Mouse (Mus musculus): Measurements from ENCODE around the gene Mgat3. TPM values are rescaled to one million over a fixed set of nuclear protein-coding genes. Genes with fewer than 3 reads are reported as not detected.
A peak's percentile ranks its signal among the peaks of the same experiment; 100 is the strongest.

The Mgat3 gene
- total RNA-seq, 2 experiments from 2014 or later: 119 to 129 TPM

DNA sequence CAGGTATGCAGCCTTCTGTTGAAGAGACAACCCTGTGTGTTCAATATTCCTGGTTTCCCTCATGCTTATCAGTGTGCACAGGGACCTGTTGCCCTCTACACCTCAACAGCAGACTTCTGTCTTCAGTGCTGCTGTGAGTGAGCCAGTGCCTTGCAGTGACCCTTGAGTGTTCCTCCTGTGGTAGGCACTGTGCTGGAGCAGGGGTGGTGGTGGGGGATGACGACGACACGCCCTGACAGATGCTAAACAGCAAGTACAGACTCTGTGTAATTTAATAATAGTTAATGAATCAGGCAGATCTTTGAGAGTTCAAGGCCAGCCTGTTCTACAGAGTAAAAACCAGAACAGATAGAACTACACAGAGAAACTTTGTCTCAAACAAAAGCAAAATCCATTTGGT lies 36.9 kb upstream of the Mgat3 start:
- Histone ChIP-seq H3K27ac (peak overlapping the region; percentile 30; the same call in 1 of the 2 replicates), H3K4me3 (no peak overlapping the region)
- no peak for DNase-seq (ENCODE audit: extremely low spot score in 1 of 2, low spot score in 2 of 2)
- intact Hi-C loops (cut with DNase I): loop anchor here (5.0 kb wide), 1 partner anchor 91 kb away; no protein-coding TSS in a partner anchor
- no peak for TF ChIP-seq CTCF (IDR thresholded peaks at IDR 0.05)

DNA sequence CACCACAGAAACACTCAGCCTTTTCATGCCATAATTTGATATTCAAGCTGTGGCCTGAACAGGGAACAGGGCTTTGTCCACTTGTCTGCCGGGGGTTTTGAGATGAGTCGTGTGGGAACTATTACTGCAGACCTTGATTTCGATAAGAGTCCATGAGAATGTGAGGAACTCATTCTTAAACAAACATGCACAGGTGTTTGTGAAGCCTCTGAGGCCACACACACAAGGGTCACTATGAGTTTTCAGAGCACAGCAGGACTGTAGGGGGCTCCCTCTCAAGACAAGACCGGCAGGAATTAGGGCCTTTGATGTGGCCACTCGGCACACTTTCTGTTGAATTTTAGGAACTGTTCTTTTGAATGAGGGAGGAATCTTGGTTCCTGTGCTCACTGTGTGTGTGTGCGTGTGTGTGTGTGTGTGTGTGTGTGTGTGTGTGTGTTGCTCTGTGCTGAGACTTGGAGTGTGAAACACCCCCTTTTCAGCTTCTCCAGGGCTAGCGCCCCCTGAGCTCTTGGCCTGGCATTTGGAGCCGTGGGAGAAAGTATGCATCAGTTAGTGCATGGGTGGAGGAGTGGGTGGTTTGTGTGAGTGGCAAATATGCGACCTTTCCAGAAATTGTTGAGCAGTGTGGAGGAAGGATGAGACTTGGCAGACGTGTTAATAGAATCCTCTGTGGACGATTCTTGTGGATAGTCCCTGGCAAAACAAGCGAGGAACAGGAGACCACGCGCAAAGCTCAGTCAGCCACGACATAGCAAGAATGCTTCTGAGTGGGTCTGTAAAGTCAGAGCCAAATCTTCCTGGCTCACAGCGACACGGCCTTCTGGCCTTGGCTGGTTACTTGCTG lies 35.4 kb upstream of the Mgat3 start:
- DNase-seq (ENCODE audit: extremely low spot score in 1 of 2, low spot score in 2 of 2): peak; percentile 67 to 72
- no peak; the same call in 1 of the 2 replicates for TF ChIP-seq CTCF (IDR thresholded peaks at IDR 0.05)
- Histone ChIP-seq H3K27ac (peak overlapping the region; percentile 73), H3K4me3 (no peak overlapping the region)
- intact Hi-C loops (cut with DNase I): loop anchor here (2.0 to 5.0 kb wide), 2 partner anchors 35 to 89 kb away; partner anchors contain the start of gene Mgat3

DNA sequence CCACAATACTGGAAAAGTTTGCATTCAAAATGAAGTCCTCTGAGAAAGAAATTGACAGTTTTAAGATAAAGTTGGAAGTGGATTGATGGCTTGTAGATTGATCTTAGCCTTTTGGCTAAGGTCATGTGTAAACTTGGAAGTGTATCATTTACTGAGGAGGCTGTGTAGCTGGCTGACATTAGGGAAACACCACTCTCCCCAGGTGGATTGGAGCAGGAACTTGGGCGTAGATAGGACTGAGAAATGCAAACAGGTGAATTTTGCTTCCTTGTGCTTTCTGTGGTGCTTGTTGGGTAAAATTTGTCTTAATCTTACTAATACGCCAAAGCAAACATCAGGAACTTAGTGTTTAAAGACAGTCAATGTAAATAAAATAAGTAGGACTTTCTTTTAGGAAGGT lies 33.2 kb upstream of the Mgat3 start:
- no peak for TF ChIP-seq CTCF (IDR thresholded peaks at IDR 0.05)
- DNase-seq (ENCODE audit: extremely low spot score in 1 of 2, low spot score in 2 of 2): no peak
- intact Hi-C loops (cut with DNase I): no loop called here

DNA sequence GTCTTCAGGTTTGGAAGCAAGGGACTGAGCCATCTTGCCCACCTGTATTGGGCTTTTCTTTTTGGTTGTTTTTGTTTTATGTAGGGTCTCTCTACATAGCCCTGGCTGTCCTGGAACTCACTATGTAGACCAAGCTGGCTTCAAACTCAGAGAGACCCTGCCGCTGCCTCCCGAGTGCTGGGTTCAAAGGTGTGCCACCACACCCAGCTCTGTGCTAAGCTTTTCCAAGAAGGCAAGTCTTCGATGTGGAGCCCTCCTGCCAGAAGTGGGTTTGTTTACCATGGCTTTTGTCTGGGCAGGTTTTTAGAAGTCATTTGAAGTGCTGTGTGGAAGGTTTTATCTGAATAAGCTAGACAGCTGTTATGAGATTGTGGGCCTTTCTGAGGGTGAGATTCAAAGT lies 32.6 kb upstream of the Mgat3 start:
- H3K4me3 ChIP-seq: no peak overlapping the region
- intact Hi-C loops (cut with DNase I): no loop called here
- DNase-seq (ENCODE audit: extremely low spot score in 1 of 2, low spot score in 2 of 2): no peak
- TF ChIP-seq CTCF (IDR thresholded peaks at IDR 0.05): no peak
- no peak overlapping the region for H3K27ac ChIP-seq

More for the DNA sequence above, 33.2 kb upstream of the Mgat3 start:
- no peak overlapping the region for H3K4me3 ChIP-seq
- H3K27ac ChIP-seq: no peak overlapping the region

DNA sequence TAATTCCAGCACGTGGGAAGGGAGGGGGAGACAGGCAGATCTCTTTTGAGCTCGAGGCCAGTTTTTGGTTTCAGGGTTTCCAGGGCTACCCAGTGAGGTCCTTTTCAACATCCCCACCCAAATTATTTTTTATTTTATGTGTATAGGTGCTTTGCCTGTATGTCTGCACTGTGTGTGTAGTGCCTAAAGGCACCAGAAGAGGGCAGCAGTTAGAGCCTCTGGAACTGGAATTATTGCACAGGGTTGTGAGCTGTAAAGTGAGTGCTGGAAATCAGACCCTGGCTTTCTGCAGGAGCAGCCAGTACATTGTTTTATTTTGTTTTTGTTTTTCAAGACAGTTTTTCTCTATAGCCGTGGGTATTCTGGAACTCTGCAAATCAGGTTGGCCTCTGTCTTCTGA lies 31.4 kb upstream of the Mgat3 start:
- intact Hi-C loops (cut with DNase I): no loop called here
- no peak for DNase-seq (ENCODE audit: extremely low spot score in 1 of 2, low spot score in 2 of 2)
- no peak overlapping the region for H3K27ac ChIP-seq
- TF ChIP-seq CTCF (IDR thresholded peaks at IDR 0.05): peak; percentile 33
- H3K4me3 ChIP-seq: no peak overlapping the region

DNA sequence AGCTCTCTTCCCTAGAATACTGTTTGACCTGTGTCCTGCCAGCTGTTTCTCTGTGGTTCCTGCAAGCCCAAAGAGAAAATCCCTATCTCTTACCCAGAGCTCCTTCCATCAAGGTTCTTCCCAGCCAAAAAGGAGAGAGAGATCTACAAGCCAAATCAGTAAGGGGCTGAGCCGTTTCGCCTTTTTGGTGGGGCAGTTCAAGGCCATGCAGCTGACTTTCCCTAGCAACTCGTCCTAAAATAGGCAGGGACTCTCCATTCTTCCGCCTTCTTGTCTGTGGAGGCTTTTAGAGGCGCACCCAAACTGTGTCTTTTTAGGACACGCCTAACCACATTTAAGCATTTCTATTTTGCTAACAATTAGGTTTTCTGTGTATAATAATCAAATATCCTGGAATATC lies 29.8 kb upstream of the Mgat3 start:
- H3K27ac ChIP-seq: no peak overlapping the region
- intact Hi-C loops (cut with DNase I): no loop called here
- H3K4me3 ChIP-seq: no peak overlapping the region
- no peak for DNase-seq (ENCODE audit: extremely low spot score in 1 of 2, low spot score in 2 of 2)
- TF ChIP-seq CTCF (IDR thresholded peaks at IDR 0.05): no peak

DNA sequence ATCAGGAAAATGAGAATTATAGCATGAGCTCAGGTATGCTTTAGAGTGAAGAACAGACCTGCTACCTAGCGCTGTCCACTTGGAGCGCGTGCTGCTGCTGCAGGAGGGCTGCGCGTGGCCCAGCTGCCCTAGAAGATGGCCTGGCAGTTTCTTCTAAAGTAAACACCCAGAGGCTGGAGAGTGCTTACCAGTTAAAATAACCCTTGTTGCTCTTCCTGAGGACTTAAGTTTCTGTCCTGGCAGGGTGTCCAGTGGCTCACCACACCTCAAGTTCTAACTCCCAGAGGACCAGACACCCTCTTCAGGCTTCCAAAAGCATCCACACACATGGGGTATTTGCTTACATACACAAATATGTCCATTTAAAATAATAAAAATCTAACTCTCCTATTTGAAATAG lies 28.1 kb upstream of the Mgat3 start:
- H3K4me3 ChIP-seq: no peak overlapping the region
- intact Hi-C loops (cut with DNase I): no loop called here
- no peak overlapping the region for H3K27ac ChIP-seq
- DNase-seq (ENCODE audit: extremely low spot score in 1 of 2, low spot score in 2 of 2): no peak
- no peak for TF ChIP-seq CTCF (IDR thresholded peaks at IDR 0.05)

DNA sequence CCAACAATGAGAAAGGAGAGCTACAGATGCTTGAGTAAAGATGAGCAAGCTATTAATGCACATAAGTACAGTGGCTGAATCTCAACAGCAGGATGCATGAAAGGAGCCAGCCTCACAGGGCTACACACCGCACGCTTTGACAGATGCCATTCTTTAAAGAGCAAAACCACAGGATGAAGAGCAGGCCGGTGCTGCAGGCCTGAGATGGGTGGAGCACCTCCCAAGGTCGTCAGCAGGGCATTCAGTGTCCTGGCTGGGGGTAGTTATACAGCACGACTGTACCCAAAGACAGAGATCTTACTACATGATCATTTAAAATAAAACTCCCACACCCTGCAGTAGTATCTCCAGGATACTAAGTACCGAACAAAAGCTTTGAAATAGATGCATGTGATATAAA lies 27.4 kb upstream of the Mgat3 start:
- H3K27ac ChIP-seq: no peak overlapping the region
- no peak for DNase-seq (ENCODE audit: extremely low spot score in 1 of 2, low spot score in 2 of 2)
- H3K4me3 ChIP-seq: no peak overlapping the region
- no peak for TF ChIP-seq CTCF (IDR thresholded peaks at IDR 0.05)
- intact Hi-C loops (cut with DNase I): no loop called here

DNA sequence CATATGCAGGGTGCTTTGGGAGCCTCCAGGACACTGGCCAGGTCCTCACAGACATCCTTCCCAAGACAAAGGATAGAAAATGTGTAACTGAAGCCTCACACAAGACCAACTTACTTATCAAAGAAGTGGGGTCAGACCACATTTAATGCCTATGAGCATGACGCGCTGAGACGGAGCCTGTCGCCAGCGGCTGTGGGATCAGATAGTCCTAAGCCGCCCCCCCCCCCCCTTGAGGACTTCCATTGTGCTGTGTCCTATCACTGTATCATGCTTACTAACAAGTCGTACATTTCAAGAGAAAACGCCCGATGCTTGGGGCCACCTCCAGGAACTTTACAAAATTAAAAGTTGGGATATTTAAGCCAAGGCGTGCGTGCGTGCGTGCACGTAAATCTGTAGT lies 26.4 kb upstream of the Mgat3 start:
- Histone ChIP-seq H3K27ac (no peak overlapping the region), H3K4me3 (no peak overlapping the region)
- DNase-seq (ENCODE audit: extremely low spot score in 1 of 2, low spot score in 2 of 2): no peak
- intact Hi-C loops (cut with DNase I): no loop called here
- no peak for TF ChIP-seq CTCF (IDR thresholded peaks at IDR 0.05)

DNA sequence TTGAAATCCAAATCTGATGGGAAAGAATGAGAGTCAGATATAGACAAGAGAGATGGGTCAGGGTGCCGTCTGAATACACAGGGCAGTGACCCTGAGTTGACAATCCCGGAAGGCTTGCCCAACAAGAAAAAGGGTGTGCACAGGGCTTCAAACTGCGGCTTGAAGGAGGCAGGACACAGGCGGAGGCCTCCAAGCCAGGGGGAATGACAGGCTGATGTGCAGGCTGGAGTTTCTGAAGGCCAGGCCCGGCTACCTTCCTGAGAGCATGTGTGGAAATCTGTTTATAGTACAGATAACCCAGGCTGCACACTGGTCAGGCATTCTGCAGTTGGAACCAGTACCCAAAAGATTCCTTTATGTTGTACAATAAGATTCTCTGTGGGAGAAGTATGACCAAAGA lies 26.0 kb upstream of the Mgat3 start:
- intact Hi-C loops (cut with DNase I): no loop called here

DNA sequence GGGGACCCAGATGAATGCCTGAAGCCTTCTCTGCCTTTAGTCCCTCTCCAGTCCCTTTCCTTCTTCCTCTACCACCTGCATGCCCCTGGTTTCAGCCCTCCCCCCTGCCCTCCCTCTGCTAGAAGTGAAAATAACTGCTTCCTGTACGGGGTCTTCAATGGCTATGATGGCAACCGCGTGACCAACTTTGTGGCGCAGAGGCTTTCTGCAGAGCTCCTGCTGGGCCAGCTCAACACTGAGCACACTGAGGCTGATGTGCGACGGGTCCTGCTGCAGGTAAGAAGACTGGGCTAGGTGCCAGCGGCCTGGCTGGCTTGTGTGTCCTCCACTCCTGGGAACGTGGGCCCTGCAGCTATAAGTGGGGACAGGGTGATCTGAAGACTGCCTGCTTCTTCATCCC lies 25.0 kb upstream of the Mgat3 start:
- DNase-seq (ENCODE audit: extremely low spot score in 1 of 2, low spot score in 2 of 2): no peak
- intact Hi-C loops (cut with DNase I): no loop called here
- no peak for TF ChIP-seq CTCF (IDR thresholded peaks at IDR 0.05)
- no peak overlapping the region for H3K4me3 ChIP-seq
- no peak overlapping the region for H3K27ac ChIP-seq

More for the DNA sequence above, 26.0 kb upstream of the Mgat3 start:
- no peak overlapping the region for H3K4me3 ChIP-seq
- no peak overlapping the region for H3K27ac ChIP-seq
- TF ChIP-seq CTCF (IDR thresholded peaks at IDR 0.05): no peak
- no peak for DNase-seq (ENCODE audit: extremely low spot score in 1 of 2, low spot score in 2 of 2)

DNA sequence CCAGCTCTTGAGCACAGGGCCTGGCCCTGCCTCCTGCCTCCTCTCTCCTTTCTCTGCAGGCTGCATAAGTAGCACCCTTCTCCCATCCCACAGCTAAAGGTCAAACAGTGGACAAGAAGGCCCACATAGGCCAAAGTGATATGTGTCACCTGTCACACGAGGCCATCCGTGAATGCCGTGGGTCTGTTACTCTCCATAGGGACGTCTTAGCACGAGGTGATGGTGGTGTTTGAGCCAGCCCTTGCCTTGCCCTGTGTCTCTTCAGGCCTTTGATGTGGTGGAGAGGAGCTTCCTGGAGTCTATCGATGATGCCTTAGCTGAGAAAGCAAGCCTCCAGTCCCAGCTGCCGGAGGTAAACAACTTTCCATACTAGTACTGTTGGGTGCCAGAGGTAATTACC lies 24.0 kb upstream of the Mgat3 start:
- no peak for DNase-seq (ENCODE audit: extremely low spot score in 1 of 2, low spot score in 2 of 2)
- TF ChIP-seq CTCF (IDR thresholded peaks at IDR 0.05): no peak
- intact Hi-C loops (cut with DNase I): no loop called here
- no peak overlapping the region for H3K27ac ChIP-seq
- H3K4me3 ChIP-seq: no peak overlapping the region

DNA sequence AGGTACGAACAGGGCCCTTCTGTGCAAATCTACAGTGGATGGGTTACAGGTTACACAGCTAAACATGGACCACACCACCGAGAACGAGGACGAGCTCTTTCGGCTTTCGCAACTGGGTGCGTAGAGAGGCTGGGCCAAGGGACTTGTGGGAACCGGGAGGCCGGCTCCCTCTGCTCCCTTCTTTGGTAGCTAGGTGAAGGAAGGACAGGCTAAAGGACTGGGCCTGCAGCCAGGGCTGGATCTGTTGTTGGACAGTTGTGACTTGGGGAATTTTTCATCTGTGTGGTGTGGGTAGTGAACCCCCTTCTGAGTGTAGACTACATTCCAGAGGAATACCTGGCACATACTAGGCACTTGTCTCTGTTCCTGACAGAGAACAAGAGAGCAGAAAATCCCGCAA lies 20.9 kb upstream of the Mgat3 start:
- no peak overlapping the region for H3K27ac ChIP-seq
- intact Hi-C loops (cut with DNase I): no loop called here
- H3K4me3 ChIP-seq: no peak overlapping the region
- no peak for TF ChIP-seq CTCF (IDR thresholded peaks at IDR 0.05)
- no peak for DNase-seq (ENCODE audit: extremely low spot score in 1 of 2, low spot score in 2 of 2)
